Mouse (Mus musculus) retina, adult 2 months (tissue): Measurements from ENCODE around the gene Slc22a12.
A peak's percentile ranks its signal among the peaks of the same experiment; 100 is the strongest.

Source experiments
- DNase-seq: peaks from one replicate; pipeline ENCODE4 v3.0.0-alpha.2; 2012; ENCODE audit warnings: low read depth, low spot score

Gene Slc22a12

GRCm38 (mm10) chr19:6494032-6494431 is 48.8 kb downstream of the Slc22a12 start:
- DNase-seq: no peak

GRCm38 (mm10) chr19:6493219-6493618 is 49.6 kb downstream of the Slc22a12 start:
- DNase-seq: no peak

- DNase-seq: no peak
Observed at GRCm38 (mm10) chr19:6492124-6492523, 50.7 kb downstream of the Slc22a12 start.

GRCm38 (mm10) chr19:6491538-6491937 is 51.3 kb downstream of the Slc22a12 start:
- no peak for DNase-seq

- peak; percentile 73 for DNase-seq
Observed at GRCm38 (mm10) chr19:6489030-6489429, 53.8 kb downstream of the Slc22a12 start.
